Mouse (Mus musculus) hindbrain, embryonic 15.5 days (tissue): ENCODE measurements around the gene Adora3. TPM values are rescaled to one million over a fixed set of nuclear protein-coding genes. Genes with fewer than 3 reads are reported as not detected.

Experiments used
- polyA plus RNA-seq: library from polyadenylated mRNA; unstranded; fragments of >200 nt; fragmentation: Nextera tagmentation; extraction: Ambion mirVana; gene quantifications from 2 replicates; pipeline ENCODE4 v1.2.1, GENCODE M21; 2015

Adora3 gene
- polyA plus RNA-seq, 1 experiment from 2014 or later, result 0.18 TPM

Other genes with a start within 250 kb of the Adora3 start
- gene Ddx20, start 183.3 kb upstream of the Adora3 start, polyA plus RNA-seq, result 23.0 and 23.8 TPM in 2 replicates
- 11.6 and 11.8 TPM in 2 replicates for gene Inka2, start 166.3 kb upstream of the Adora3 start, polyA plus RNA-seq
- 81.3 and 82.5 TPM in 2 replicates for gene Rap1a, start 69.5 kb upstream of the Adora3 start, polyA plus RNA-seq
- 0.20 TPM in 1 of 2 replicates, not detected in the other for gene Tmigd3, start within 50 bp of the Adora3 start, polyA plus RNA-seq
- gene I830077J02Rik, start 61.8 kb downstream of the Adora3 start, polyA plus RNA-seq, result 0.17 and 0.25 TPM in 2 replicates
- gene Wdr77, start 88.5 kb downstream of the Adora3 start, polyA plus RNA-seq, result 94.0 and 100 TPM in 2 replicates
- gene Atp5f1, start 89.2 kb downstream of the Adora3 start, polyA plus RNA-seq, result 499 and 527 TPM in 2 replicates
- gene Ovgp1, start 102.9 kb downstream of the Adora3 start, polyA plus RNA-seq, result 3.7 and 4.2 TPM in 2 replicates
- 6.9 and 7.6 TPM in 2 replicates for gene Pifo, start 143.8 kb downstream of the Adora3 start, polyA plus RNA-seq
- not detected in 2 replicates for gene Chil5, start 162.0 kb downstream of the Adora3 start, polyA plus RNA-seq
- gene Chia1, start 242.4 kb downstream of the Adora3 start, polyA plus RNA-seq, result 0.92 and 1.1 TPM in 2 replicates